Mouse (Mus musculus) fat pad, adult 2 months (tissue): ENCODE measurements around the gene Zfp345.
"Not testable (repeated sequence)": the region's sequence is repeated elsewhere in the genome, so short reads cannot be mapped to it uniquely, and the experiment has no call there.

Source experiments
- DNase-seq: peaks from one replicate; pipeline ENCODE4 v3.0.0-alpha.2; 2011; ENCODE audit warnings: low read depth, low spot score; ENCODE audit errors: extremely low read depth

Gene Zfp345

GRCm38 (mm10) chr2:150484939-150485778 is at the start of gene Zfp345:
Zfp345 (minus strand) TSS chr2:150485091.
- DNase-seq, result not testable (repeated sequence)

GRCm38 (mm10) chr2:150525703-150526207 is 40.9 kb upstream of the Zfp345 start:
- no peak for DNase-seq

GRCm38 (mm10) chr2:150512837-150513236 is 27.9 kb upstream of the Zfp345 start:
- DNase-seq, result no peak

GRCm38 (mm10) chr2:150500124-150500973 is 15.5 kb upstream of the Zfp345 start:
- not testable (repeated sequence) for DNase-seq

- DNase-seq, result no peak
These were observed 8.1 kb upstream of the Zfp345 start for GRCm38 (mm10) chr2:150493031-150493430.

GRCm38 (mm10) chr2:150451180-150451919 is 33.5 kb downstream of the Zfp345 start, which contains the start of gene Zfp442:
Zfp442 (minus strand) TSS chr2:150451486.
- not testable (repeated sequence) for DNase-seq

GRCm38 (mm10) chr2:150439084-150439483 is 45.8 kb downstream of the Zfp345 start:
- DNase-seq, result not testable (repeated sequence)
